Mouse (Mus musculus) embryo, embryonic 10 days (tissue): ENCODE data around the gene Nsun2.

Experiments used
- DNase-seq: peaks from one replicate; pipeline ENCODE4 v3.0.0-alpha.2; 2015; ENCODE audit warnings: low spot score

The Nsun2 gene

GRCm38 (mm10) chr13:69636375-69636774, 102.8 kb downstream of the Nsun2 start:
- no peak for DNase-seq

- no peak for DNase-seq
Measured at GRCm38 (mm10) chr13:69636816-69637215, 103.3 kb downstream of the Nsun2 start.

- DNase-seq = no peak
Measured at GRCm38 (mm10) chr13:69637657-69638056, 104.1 kb downstream of the Nsun2 start.

- DNase-seq = no peak
Measured at GRCm38 (mm10) chr13:69638108-69638626, 104.6 kb downstream of the Nsun2 start.

GRCm38 (mm10) chr13:69639251-69639650, 105.7 kb downstream of the Nsun2 start:
- DNase-seq = no peak

- no peak for DNase-seq
Measured at GRCm38 (mm10) chr13:69640126-69640525, 106.6 kb downstream of the Nsun2 start.

GRCm38 (mm10) chr13:69640541-69640940, 107.0 kb downstream of the Nsun2 start:
- no peak for DNase-seq

- no peak for DNase-seq
Measured at GRCm38 (mm10) chr13:69641017-69641416, 107.5 kb downstream of the Nsun2 start.

- no peak for DNase-seq
Measured at GRCm38 (mm10) chr13:69642656-69643216, 109.2 kb downstream of the Nsun2 start.

- DNase-seq = no peak
Measured at GRCm38 (mm10) chr13:69643937-69644336, 110.4 kb downstream of the Nsun2 start.

- DNase-seq = no peak
Measured at GRCm38 (mm10) chr13:69644427-69645166, 111.1 kb downstream of the Nsun2 start.

- DNase-seq = no peak
Measured at GRCm38 (mm10) chr13:69645694-69646423, 112.3 kb downstream of the Nsun2 start.

- no peak for DNase-seq
Measured at GRCm38 (mm10) chr13:69646481-69646880, 112.9 kb downstream of the Nsun2 start.

- DNase-seq = no peak
Measured at GRCm38 (mm10) chr13:69654508-69654907, 121.0 kb downstream of the Nsun2 start.

- DNase-seq = no peak
Measured at GRCm38 (mm10) chr13:69672121-69672520, 138.6 kb downstream of the Nsun2 start.

- DNase-seq = no peak
Measured at GRCm38 (mm10) chr13:69672565-69672964, 139.0 kb downstream of the Nsun2 start.

GRCm38 (mm10) chr13:69673197-69673920, 139.8 kb downstream of the Nsun2 start:
- DNase-seq = peak; percentile 1

- no peak for DNase-seq
Measured at GRCm38 (mm10) chr13:69673921-69674618, 140.5 kb downstream of the Nsun2 start.
